Mouse (Mus musculus) limb, embryonic 14.5 days (tissue): Measurements from ENCODE around the gene A030014E15Rik. TPM values are rescaled to one million over a fixed set of nuclear protein-coding genes. Genes with fewer than 3 reads are reported as not detected.
"Not testable (repeated sequence)": the region's sequence is repeated elsewhere in the genome, so short reads cannot be mapped to it uniquely, and the experiment has no call there.

Experiments used
- ATAC-seq: fragments of 200-750 bp; cut with Nextera tagmentation; 2 replicates; pipeline ENCODE4 v1.8.0; 2017; ENCODE audit warnings: low read depth, moderate number of reproducible peaks, moderate TSS enrichment; ENCODE audit not compliant: low FRiP score
- DNase-seq: peaks from one replicate; pipeline ENCODE4 v3.0.0-alpha.2; 2015; ENCODE audit warnings: low spot score
- H3K27ac ChIP-seq: fragments of 300-500 bp; sonication (generic); replicated peaks from 2 replicates; pipeline ENCODE4 v1.5.1; 2014; ENCODE audit warnings: low read depth, mild to moderate bottlenecking, low read length, moderate library complexity, mixed read lengths
- H3K27me3 ChIP-seq: fragments of 300-500 bp; sonication (generic); 2 replicates; pipeline ENCODE4 v1.6.1; 2014; ENCODE audit warnings: low read length, mixed read lengths; ENCODE audit not compliant: control insufficient read depth, insufficient read depth
- H3K36me3 ChIP-seq: fragments of 300-500 bp; sonication (generic); 2 replicates; pipeline ENCODE4 v1.6.1; 2014; ENCODE audit warnings: mild to moderate bottlenecking, low read length, moderate library complexity, mixed read lengths; ENCODE audit not compliant: control insufficient read depth, insufficient read depth
- H3K4me1 ChIP-seq: fragments of 300-500 bp; sonication (generic); 2 replicates; pipeline ENCODE4 v1.6.1; 2014; ENCODE audit warnings: antibody characterized with exemption, low read length, mixed read lengths; ENCODE audit not compliant: control insufficient read depth, insufficient read depth
- H3K4me2 ChIP-seq: fragments of 300-500 bp; sonication (generic); replicated peaks from 2 replicates; pipeline ENCODE4 v1.6.1; 2014; ENCODE audit warnings: low read depth, mild to moderate bottlenecking, low read length, moderate library complexity; ENCODE audit not compliant: severe bottlenecking
- H3K4me3 ChIP-seq: fragments of 300-500 bp; sonication (generic); replicated peaks from 2 replicates; pipeline ENCODE4 v1.5.1; 2014; ENCODE audit warnings: low read length
- H3K9ac ChIP-seq: fragments of 300-500 bp; sonication (generic); 2 replicates; pipeline ENCODE4 v1.6.1; 2014; ENCODE audit warnings: mild to moderate bottlenecking, low read depth, low read length, moderate library complexity; ENCODE audit not compliant: severe bottlenecking
- H3K9me3 ChIP-seq: fragments of 300-500 bp; sonication (generic); 2 replicates; pipeline ENCODE4 v1.6.1; 2016; ENCODE audit warnings: low read length; ENCODE audit not compliant: control insufficient read depth
- POLR2A ChIP-seq: fragments of 200-500 bp; IDR thresholded peaks from 2 replicates; pipeline ENCODE4 v1.8.0; 2012; ENCODE audit warnings: inconsistent platforms, mild to moderate bottlenecking, moderate library complexity, borderline replicate concordance; ENCODE audit not compliant: insufficient read depth, insufficient read length; ENCODE audit errors: extremely low read depth
- WGBS: fragments of 180-500 bp; shearing (Covaris S2); extraction: QIAGEN DNeasy Blood & Tissue Kit; methylation state at CpG from one replicate; pipeline ENCODE4 v1.1.7; 2014; 5-methylcytosine and 5-hydroxymethylcytosine counted together
- polyA plus RNA-seq, 2 experiments: library from polyadenylated mRNA; depleted of rRNA in 1 of 2; stranded (reverse) in 1 of 2; unstranded in 1 of 2; fragments of >200 nt; fragmentation: Nextera tagmentation in 1 of 2; extraction: Ambion mirVana in 1 of 2; gene quantifications; 2 replicates each; pipeline versions ENCODE4 v1.2.1 to v1.2.3; 2012 to 2014

A030014E15Rik gene
- polyA plus RNA-seq, 2 experiments, result not detected

DNA sequence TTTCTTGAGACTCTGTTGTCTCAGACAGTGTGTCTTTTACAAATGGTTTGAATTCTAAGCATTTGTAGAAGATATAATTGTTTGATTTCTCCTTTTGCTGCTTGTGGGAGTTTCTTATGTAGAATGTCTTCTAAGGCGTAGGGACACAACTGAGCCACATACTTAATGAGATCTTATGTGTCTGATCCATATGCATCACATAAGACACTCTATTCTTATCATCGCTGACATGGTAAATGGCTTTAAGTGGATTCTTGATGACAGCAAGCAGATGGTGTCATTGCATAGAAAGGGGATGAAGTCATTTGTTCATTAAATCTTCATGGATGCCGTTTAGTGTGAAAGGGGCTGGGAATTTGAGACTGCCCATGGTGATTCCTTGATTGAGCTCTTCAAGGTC is 18.8 kb upstream of the A030014E15Rik start:
- ATAC-seq (no peak), DNase-seq (no peak)
- no peak overlapping the region for H3K9ac ChIP-seq
- 89% methylated on average over 3 of the region's 3 CpGs for WGBS
- no peak overlapping the region for H3K4me2 ChIP-seq
- no peak for TF ChIP-seq POLR2A
- H3K36me3 ChIP-seq, result peaks cover 17% of the 10 kb centered on the region
- H3K4me1 ChIP-seq, result no peaks in the 10 kb centered on the region
- no peak overlapping the region for H3K4me3 ChIP-seq
- no peaks in the 10 kb centered on the region for H3K9me3 ChIP-seq
- H3K27me3 ChIP-seq, result no peaks in the 10 kb centered on the region
- H3K27ac ChIP-seq, result no peak overlapping the region

DNA sequence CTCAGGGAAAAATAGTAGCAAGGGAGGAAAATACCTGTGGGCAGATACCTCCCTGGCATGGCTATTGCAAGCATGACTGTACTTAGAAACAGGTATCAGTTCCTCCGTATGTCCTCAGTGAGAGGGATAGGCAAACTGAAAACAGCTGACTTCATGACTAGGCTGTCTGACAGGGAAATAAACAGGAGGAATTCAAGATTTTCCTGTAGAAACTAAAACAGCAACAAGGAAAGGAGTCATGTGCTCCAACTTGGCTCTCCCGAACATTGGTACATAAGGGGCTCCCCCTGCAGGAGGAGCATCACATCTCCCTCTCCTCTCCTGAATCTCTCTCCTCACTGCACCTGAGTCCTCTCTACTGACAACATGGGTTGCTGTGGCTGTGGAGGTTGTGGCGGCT is 11.7 kb upstream of the A030014E15Rik start, which contains the start of gene A030005L19Rik:
Gene A030005L19Rik, plus strand, starts transcription at position 301 of the 400 bp plus-strand sequence.
- no peak for DNase-seq
- no peak for ATAC-seq
- Histone ChIP-seq H3K9me3 (no peaks in the 10 kb centered on the region), H3K9ac (no peak within 1 kb of the TSS), H3K4me1 (no peaks in the 10 kb centered on the region), H3K4me3 (no peak within 1 kb of the TSS), H3K36me3 (no peaks in the 10 kb centered on the region), H3K27me3 (no peaks in the 10 kb centered on the region), H3K27ac (no peak within 1 kb of the TSS), H3K4me2 (no peak within 1 kb of the TSS)
- WGBS, result 87% methylated on average over 3 of the region's 3 CpGs
- no peak for TF ChIP-seq POLR2A

DNA sequence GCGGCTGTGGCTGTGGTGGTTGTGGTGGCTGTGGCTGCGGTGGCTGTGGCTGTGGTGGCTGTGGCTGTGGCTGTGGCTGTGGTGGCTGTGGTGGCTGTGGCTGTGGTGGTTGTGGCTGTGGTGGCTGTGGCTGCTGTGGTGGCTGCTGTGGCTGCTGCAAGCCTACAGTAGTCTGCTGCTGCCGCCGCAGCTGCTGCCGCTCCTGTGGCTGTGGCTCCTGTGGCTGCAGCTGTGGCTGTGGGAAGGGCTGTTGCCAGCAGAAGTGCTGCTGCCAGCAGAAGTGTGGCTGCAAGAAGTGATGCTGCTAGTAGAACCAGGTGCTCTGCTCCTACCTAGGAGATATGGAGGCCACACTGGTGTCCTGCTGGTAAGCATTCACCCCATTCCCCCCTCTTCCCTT is 11.3 kb upstream of the A030014E15Rik start:
- H3K4me2 ChIP-seq, result not testable (repeated sequence)

DNA sequence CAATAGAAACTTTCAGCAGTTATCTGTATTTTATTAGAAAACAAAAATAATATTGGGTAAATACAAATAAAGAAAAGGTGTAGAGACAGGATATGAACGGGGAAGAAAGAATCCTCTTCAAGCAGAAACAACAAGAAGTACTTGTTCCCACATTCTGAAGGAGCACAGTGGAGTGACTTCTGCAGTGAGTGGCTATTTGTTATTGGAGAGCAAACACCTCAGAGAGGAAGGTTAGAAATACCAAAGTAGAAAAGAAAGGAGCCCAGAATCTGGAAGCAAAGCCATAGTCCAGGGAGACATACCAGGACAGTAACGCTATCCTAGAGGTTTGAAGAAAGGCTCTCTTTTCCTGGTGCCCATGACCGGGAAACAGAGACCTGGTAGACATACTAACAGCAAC is 5.8 kb downstream of the A030014E15Rik start:
- DNase-seq, H3K27me3 ChIP-seq, H3K9ac ChIP-seq, H3K4me3 ChIP-seq, H3K4me2 ChIP-seq, H3K36me3 ChIP-seq, H3K27ac ChIP-seq, ATAC-seq, H3K9me3 ChIP-seq, H3K4me1 ChIP-seq: not testable (repeated sequence)
- 84% methylated on average over 1 of the region's 3 CpGs for WGBS

More for the DNA sequence above, 11.3 kb upstream of the A030014E15Rik start:
- not testable (repeated sequence) for H3K36me3 ChIP-seq, H3K4me3 ChIP-seq, H3K27ac ChIP-seq, DNase-seq, H3K27me3 ChIP-seq, H3K9me3 ChIP-seq, H3K9ac ChIP-seq, ATAC-seq, H3K4me1 ChIP-seq
- 100% methylated on average over 4 of the region's 5 CpGs for WGBS

GRCm38 (mm10) chr1:82931326-82931725 is 6.6 kb downstream of the A030014E15Rik start, which contains the start of gene Gm6217:
TSS of gene Gm6217 (minus strand) at chr1:82931399.
- H3K9ac ChIP-seq, H3K36me3 ChIP-seq, H3K27me3 ChIP-seq, H3K4me3 ChIP-seq, H3K4me2 ChIP-seq, H3K27ac ChIP-seq, ATAC-seq, H3K4me1 ChIP-seq, H3K9me3 ChIP-seq, DNase-seq: not testable (repeated sequence)
- no CpG with 5 or more reads among the region's 6 CpGs for WGBS

- Histone ChIP-seq H3K36me3 (no peaks in the 10 kb centered on the region), H3K27ac (no peak overlapping the region), H3K9ac (no peak overlapping the region), H3K4me2 (no peak overlapping the region), H3K27me3 (no peaks in the 10 kb centered on the region), H3K4me3 (no peak overlapping the region), H3K4me1 (no peaks in the 10 kb centered on the region), H3K9me3 (no peaks in the 10 kb centered on the region)
- TF ChIP-seq POLR2A, result no peak
- no peak for ATAC-seq
- no peak for DNase-seq
- WGBS, result 94% methylated on average over 5 of the region's 5 CpGs
Measured at GRCm38 (mm10) chr1:82938666-82939065, 13.9 kb downstream of the A030014E15Rik start.

DNA sequence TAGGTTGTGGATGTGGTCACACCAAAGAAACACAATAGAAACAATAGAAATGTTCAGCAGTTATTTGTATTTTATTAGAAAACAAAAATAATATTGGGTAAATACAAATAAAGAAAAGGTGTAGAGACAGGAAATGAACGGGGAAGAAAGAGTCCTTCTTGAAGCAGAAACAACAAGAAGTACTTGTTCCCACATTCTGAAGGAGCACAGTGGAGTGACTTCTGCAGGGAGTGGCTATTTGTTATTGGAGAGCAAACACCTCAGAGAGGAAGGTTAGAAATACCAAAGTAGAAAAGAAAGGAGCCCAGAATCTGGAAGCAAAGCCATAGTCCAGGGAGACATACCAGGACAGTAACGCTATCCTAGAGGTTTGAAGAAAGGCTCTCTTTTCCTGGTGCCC is 17.8 kb downstream of the A030014E15Rik start:
- H3K4me2 ChIP-seq, H3K36me3 ChIP-seq, DNase-seq, H3K4me1 ChIP-seq, H3K27me3 ChIP-seq, H3K27ac ChIP-seq, H3K4me3 ChIP-seq, H3K9me3 ChIP-seq, ATAC-seq, H3K9ac ChIP-seq: not testable (repeated sequence)
- 86% methylated on average over 1 of the region's 2 CpGs for WGBS

DNA sequence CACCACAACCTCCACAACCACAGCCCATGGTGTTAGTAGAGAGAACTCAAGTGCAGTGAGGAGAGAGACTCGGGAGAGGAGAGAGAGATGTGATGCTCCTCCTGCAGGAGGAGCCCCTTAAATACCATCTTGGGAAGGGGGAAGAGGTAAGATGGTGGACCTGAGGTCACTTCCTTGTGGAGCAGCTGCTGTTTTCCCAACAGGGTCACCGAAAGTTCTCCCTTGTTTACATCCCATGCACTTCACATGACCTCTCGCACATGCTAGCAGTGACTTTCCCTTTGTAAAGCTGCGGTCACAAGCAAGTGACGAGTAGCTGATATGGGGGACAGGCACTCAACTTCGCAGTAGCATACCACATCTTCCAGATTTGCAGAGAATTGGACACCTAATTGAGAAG is 18.6 kb downstream of the A030014E15Rik start, which contains the start of gene A030003K21Rik:
Gene A030003K21Rik, minus strand, starts transcription at position 94 of the 400 bp plus-strand sequence.
- not testable (repeated sequence) for H3K4me1 ChIP-seq, H3K36me3 ChIP-seq
- no CpG with 5 or more reads among the region's 6 CpGs for WGBS

More for the DNA sequence above, 18.6 kb downstream of the A030014E15Rik start, which contains the start of gene A030003K21Rik:
- not testable (repeated sequence) for ATAC-seq, H3K9ac ChIP-seq, H3K4me2 ChIP-seq, H3K27me3 ChIP-seq, DNase-seq, H3K9me3 ChIP-seq, H3K27ac ChIP-seq, H3K4me3 ChIP-seq
